Mouse (Mus musculus) intestine, postnatal 0 days (tissue): Measurements from ENCODE around the gene Npas3. TPM values are rescaled to one million over a fixed set of nuclear protein-coding genes. Genes with fewer than 3 reads are reported as not detected.

ENCODE experiments used
- ATAC-seq: fragments of 200-750 bp; cut with Nextera tagmentation; 2 replicates; pipeline ENCODE4 v1.8.0; 2017; ENCODE audit warnings: mild to moderate bottlenecking, moderate TSS enrichment, moderate library complexity
- H3K27ac ChIP-seq: fragments of 300-500 bp; sonication (generic); 2 replicates; pipeline ENCODE4 v1.5.1; 2014; ENCODE audit warnings: mild to moderate bottlenecking, low read depth, low read length, moderate library complexity
- H3K27me3 ChIP-seq: fragments of 300-500 bp; sonication (generic); replicated peaks from 2 replicates; pipeline ENCODE4 v1.6.1; 2014; ENCODE audit warnings: low read length, mixed read lengths; ENCODE audit not compliant: control insufficient read depth, insufficient read depth
- H3K36me3 ChIP-seq: fragments of 300-500 bp; sonication (generic); 2 replicates; pipeline ENCODE4 v1.6.1; 2014; ENCODE audit warnings: mild to moderate bottlenecking, moderate library complexity; ENCODE audit not compliant: control insufficient read depth, insufficient read depth
- H3K4me1 ChIP-seq: fragments of 300-500 bp; sonication (generic); replicated peaks from 2 replicates; pipeline ENCODE4 v1.6.1; 2014; ENCODE audit warnings: antibody characterized with exemption, low read length, mixed read lengths; ENCODE audit not compliant: control insufficient read depth, insufficient read depth
- H3K4me2 ChIP-seq: fragments of 300-500 bp; sonication (generic); replicated peaks from 2 replicates; pipeline ENCODE4 v1.6.1; 2014; ENCODE audit warnings: low read depth, mild to moderate bottlenecking, moderate library complexity
- H3K4me3 ChIP-seq: fragments of 300-500 bp; sonication (generic); 2 replicates; pipeline ENCODE4 v1.5.1; 2014; ENCODE audit warnings: low read depth, low read length
- H3K9ac ChIP-seq: fragments of 300-500 bp; sonication (generic); 2 replicates; pipeline ENCODE4 v1.6.1; 2014; ENCODE audit warnings: mild to moderate bottlenecking, low read depth, low read length
- H3K9me3 ChIP-seq: fragments of 300-500 bp; sonication (generic); 2 replicates; pipeline ENCODE4 v1.6.1; 2016; ENCODE audit warnings: mixed run types; ENCODE audit not compliant: control insufficient read depth
- CTCF ChIP-seq: sonication (generic); IDR thresholded peaks from 2 replicates; pipeline ENCODE4 v1.5.1; 2016; ENCODE audit warnings: low read depth, mild to moderate bottlenecking, control low read depth, antibody characterized with exemption, moderate library complexity
- WGBS: fragments of 180-500 bp; shearing (Covaris S2); extraction: QIAGEN DNeasy Blood & Tissue Kit; methylation state at CpG from one replicate; pipeline ENCODE4 v1.1.7; 2014; 5-methylcytosine and 5-hydroxymethylcytosine counted together
- polyA plus RNA-seq: library from polyadenylated mRNA; unstranded; fragments of >200 nt; fragmentation: Nextera tagmentation; extraction: Ambion mirVana; gene quantifications from 2 replicates; pipeline ENCODE4 v1.2.1, GENCODE M21; 2015

Npas3 gene
- polyA plus RNA-seq, 1 experiment from 2014 or later: 0.48 TPM

DNA sequence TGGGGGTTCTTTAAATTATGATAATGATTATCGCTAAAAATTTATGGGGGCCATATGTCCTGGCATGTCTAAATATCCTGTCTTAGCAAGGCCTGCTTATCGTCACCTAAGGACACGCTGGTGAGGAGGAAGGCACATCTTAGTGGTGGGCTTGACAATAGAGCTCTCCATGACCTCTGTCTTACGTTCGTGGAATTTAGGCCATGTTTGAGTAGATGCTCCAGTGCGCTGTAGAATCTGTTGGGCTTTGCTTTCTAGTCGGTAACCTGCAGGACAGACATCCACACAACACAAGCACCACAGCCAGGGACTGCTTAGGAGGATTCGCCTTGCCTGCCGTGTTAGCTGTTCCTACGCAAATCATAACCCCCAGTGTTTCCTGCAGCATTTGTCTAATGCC lies 42.4 kb downstream of the Npas3 start:
- H3K36me3 ChIP-seq: no peaks in the 10 kb centered on the region
- no peak for TF ChIP-seq CTCF
- no peak for ATAC-seq
- H3K27ac ChIP-seq: no peak overlapping the region
- H3K4me1 ChIP-seq: no peaks in the 10 kb centered on the region
- H3K27me3 ChIP-seq: no peaks in the 10 kb centered on the region
- H3K9ac ChIP-seq: no peak overlapping the region
- H3K9me3 ChIP-seq: no peaks in the 10 kb centered on the region
- H3K4me3 ChIP-seq: no peak overlapping the region
- 83% methylated on average over 10 of the region's 10 CpGs for WGBS
- no peak overlapping the region for H3K4me2 ChIP-seq

DNA sequence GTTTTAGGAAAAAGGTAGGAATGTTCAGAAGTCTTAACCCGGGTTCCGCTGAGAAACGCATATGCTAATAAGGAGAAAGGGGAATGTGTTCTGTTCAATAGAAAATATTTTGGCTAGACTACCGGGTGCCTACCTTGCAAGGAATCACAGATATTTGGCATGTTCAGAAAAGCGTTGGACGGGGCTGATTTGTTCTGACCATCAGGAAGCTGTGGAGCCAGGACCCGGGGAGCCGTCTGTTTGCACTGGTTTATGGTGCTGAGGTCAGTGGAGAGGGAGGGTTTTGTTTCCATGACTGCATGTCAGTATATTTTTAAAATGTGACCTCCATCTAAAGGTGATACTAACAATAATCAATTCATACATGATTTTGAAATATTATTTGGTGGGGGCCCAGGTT lies 43.5 kb downstream of the Npas3 start:
- no peak overlapping the region for H3K27ac ChIP-seq
- H3K36me3 ChIP-seq: no peaks in the 10 kb centered on the region
- H3K9me3 ChIP-seq: no peaks in the 10 kb centered on the region
- no peak overlapping the region for H3K9ac ChIP-seq
- no peaks in the 10 kb centered on the region for H3K27me3 ChIP-seq
- TF ChIP-seq CTCF: no peak
- WGBS: 59% methylated on average over 8 of the region's 8 CpGs
- H3K4me3 ChIP-seq: no peak overlapping the region
- H3K4me1 ChIP-seq: no peaks in the 10 kb centered on the region
- no peak for ATAC-seq
- no peak overlapping the region for H3K4me2 ChIP-seq

DNA sequence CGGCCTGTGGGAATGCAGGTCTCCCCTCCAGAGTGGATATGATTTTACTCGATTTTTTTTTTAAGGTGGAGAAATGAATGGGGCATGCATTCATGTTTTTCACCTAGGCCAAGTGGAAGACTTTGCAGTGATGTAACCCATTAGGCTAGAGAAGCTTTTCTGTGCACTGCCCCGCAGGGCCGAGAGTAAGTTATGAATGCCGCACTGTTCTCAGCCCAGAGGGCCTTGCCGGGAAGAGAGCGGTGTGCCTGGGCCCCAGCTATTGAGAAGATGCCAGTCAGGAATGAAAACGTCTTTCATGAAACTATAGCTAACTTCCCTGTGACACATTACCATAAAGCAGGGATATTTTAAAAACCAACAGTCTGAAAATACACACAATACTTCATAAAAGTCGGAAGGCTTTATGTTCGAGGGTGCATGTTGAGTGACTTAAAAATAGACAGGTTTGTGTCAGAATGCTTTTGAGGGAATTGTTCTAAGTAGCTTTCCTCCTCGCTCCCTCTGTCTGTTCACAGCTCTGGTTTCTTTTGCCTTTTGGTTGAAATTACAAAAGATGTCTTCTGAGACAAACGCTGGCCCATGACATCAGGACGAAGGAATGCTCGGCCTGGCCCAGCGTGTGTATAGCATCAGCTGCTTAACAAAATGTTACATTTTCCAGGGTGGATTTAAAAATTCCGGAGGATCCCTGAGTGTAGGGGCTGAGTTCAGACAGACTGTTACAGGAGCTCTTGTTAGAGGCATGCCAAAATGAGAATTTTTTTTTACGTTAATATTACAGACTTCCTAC lies 44.2 kb downstream of the Npas3 start:
- no peak overlapping the region for H3K9ac ChIP-seq
- no peaks in the 10 kb centered on the region for H3K36me3 ChIP-seq
- H3K4me1 ChIP-seq: no peaks in the 10 kb centered on the region
- no peak for TF ChIP-seq CTCF
- no peak overlapping the region for H3K27ac ChIP-seq
- ATAC-seq: no peak
- H3K4me3 ChIP-seq: no peak overlapping the region
- WGBS: 56% methylated on average over 17 of the region's 17 CpGs
- H3K9me3 ChIP-seq: no peaks in the 10 kb centered on the region
- no peaks in the 10 kb centered on the region for H3K27me3 ChIP-seq
- no peak overlapping the region for H3K4me2 ChIP-seq

DNA sequence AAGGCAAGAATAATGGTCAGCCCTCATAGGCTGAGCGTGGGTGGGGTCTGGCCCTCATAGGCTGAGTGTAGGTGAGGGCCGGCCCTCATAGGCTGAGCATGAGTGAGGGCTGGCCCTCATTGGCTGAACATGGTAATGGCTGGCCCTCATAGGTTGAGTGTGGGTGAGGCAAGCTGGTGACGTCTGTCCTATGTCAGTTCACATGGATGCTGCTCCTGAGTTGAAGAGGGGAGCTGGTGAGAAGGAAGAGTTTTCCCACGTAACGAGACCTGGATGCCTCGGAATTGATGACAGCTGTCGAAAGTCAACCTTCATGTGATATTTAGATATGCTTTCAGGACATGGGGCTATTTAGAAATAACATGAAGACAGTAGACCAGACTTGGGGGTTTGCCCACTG lies 45.5 kb downstream of the Npas3 start:
- H3K27ac ChIP-seq: no peak overlapping the region
- ATAC-seq: no peak
- H3K4me2 ChIP-seq: no peak overlapping the region
- H3K4me3 ChIP-seq: no peak overlapping the region
- no peak overlapping the region for H3K9ac ChIP-seq
- no peaks in the 10 kb centered on the region for H3K36me3 ChIP-seq
- H3K9me3 ChIP-seq: no peaks in the 10 kb centered on the region
- TF ChIP-seq CTCF: no peak
- WGBS: 94% methylated on average over 7 of the region's 7 CpGs
- H3K27me3 ChIP-seq: no peaks in the 10 kb centered on the region
- H3K4me1 ChIP-seq: no peaks in the 10 kb centered on the region

DNA sequence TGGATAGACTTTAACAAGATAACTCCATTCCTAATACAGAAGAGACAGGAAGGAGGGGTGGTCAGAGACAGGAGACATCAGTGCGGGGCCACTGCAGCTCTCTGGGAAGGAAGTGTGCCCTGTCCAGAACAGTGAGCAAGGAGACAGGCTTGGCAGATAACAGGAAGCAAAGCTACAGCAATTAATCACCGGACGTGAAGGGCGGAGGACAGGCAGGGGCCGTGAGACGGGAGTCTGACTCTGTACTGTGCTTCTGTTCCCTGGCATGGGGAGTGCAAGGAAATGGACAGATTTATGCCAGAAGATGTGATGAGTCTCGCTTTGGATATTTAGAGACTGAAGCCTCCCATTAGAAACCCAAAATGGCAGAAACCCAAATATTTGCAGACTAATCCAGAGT lies 47.3 kb downstream of the Npas3 start:
- TF ChIP-seq CTCF: no peak

DNA sequence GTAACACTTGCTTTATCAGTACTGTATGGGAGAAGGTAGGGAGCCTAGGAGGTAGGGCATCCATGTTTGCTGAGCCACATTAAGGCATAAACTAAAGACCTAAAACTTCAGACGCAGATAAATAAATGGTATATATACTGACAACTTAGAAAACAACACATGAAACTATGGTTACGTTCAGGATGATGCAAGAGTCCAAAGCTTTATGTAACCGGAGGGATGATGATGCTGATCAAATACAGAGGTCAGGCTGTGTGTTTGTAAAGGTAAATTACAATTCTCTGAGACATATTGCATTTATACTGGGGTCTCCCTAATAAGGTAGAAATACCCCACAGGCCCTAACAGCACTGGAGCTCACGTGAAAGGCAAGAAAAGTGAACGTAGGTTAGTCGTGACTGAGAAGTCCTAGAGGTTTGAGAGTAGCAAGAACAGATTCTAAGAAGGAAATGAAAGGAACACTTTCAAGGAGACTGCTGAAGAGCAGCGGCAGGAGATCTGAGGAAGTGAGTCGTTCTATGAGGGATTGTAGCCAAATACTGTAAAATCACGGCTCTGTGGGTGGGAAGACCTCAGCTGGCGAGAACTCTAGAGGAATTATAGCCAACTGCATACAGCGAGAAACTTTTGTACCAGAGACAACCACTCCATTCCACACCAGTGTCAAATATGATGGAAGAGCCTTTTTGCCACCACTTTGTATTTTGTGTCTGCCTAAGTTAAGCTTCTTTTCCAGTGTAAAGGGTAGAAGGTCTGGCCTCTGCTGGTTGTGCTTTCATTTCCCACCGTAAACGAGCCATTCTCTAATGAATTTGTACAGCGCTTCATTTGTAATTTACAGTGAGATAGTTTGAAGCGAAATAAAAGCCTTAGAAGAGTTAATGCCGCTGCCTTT lies 49.7 kb downstream of the Npas3 start:
- H3K36me3 ChIP-seq: no peaks in the 10 kb centered on the region
- H3K4me2 ChIP-seq: peak overlapping the region; percentile 47
- H3K4me1 ChIP-seq: no peaks in the 10 kb centered on the region
- H3K9ac ChIP-seq: no peak overlapping the region
- TF ChIP-seq CTCF: no peak
- no peaks in the 10 kb centered on the region for H3K9me3 ChIP-seq
- H3K27me3 ChIP-seq: no peaks in the 10 kb centered on the region
- 62% methylated on average over 16 of the region's 16 CpGs for whole genome bisulfite sequencing
- no peak for ATAC-seq
- no peak overlapping the region; the same call in 1 of the 2 replicates for H3K4me3 ChIP-seq
- no peak overlapping the region for H3K27ac ChIP-seq

More for the DNA sequence above, 47.3 kb downstream of the Npas3 start:
- WGBS: 28% methylated on average over 7 of the region's 7 CpGs
- Histone ChIP-seq H3K9me3 (no peaks in the 10 kb centered on the region), H3K27me3 (no peaks in the 10 kb centered on the region), H3K4me2 (no peak overlapping the region), H3K4me1 (no peaks in the 10 kb centered on the region), H3K9ac (no peak overlapping the region), H3K36me3 (no peaks in the 10 kb centered on the region), H3K27ac (no peak overlapping the region), H3K4me3 (no peak overlapping the region)
- ATAC-seq: no peak
